ENCODE assay signal across 8 mouse cellular contexts in genomic region chr17:6655567-6656281, GRCm38 (mm10). TPM values are rescaled to one million over a fixed set of nuclear protein-coding genes. Genes with fewer than 3 reads are reported as not detected.
DNase-seq lines count a peak whose midpoint lies in the region.

Gene Dynlt1f (minus strand): TSS chr17:6655900.

- peak; percentile 57 for DNase-seq in ZHBTc4 (ENCODE audit: low read depth, low spot score)
- DNase-seq in embryo, embryonic 10 days (ENCODE audit: low spot score) = peak; percentile 6
- peak; percentile 78 for DNase-seq in gastrocnemius, postnatal 25 days
- peak; percentile 79 for DNase-seq in induced T-regulatory cell, adult 2 months (ENCODE audit: low read depth)
- DNase-seq in left cerebral cortex, adult 18-20 months (ENCODE audit: low spot score in 2 of 2) = peak in 1 of 2 experiments; percentile 49
- DNase-seq in lung, postnatal 36 days = peak; percentile 87
- peak; percentile 71 for DNase-seq in ovary, postnatal 36 days (ENCODE audit: low spot score)
- peak; percentile 73 for DNase-seq in thymus, postnatal 4 days

RNA-seq across cellular contexts. Expression of gene Dynlt1f, which starts in this region (rescaled TPM):
- total RNA-seq in gastrocnemius, postnatal 25 days (2021) = 10 to 100 TPM; 49.0 to 51.0 TPM
- total RNA-seq in left cerebral cortex, adult 18-20 months (2021) = 10 to 100 TPM; 22.7 to 28.9 TPM
